Mouse (Mus musculus) cortical plate, adult 2 months (tissue): ENCODE measurements around the gene Pfas.

Experiments used
- CTCF ChIP-seq: fragments of 200-500 bp; IDR thresholded peaks from 2 replicates; pipeline ENCODE4 v1.5.1; 2011; ENCODE audit warnings: mild to moderate bottlenecking, control low read depth, low read length; ENCODE audit not compliant: insufficient read depth; ENCODE audit errors: extremely low read depth
- POLR2A ChIP-seq: fragments of 200-500 bp; IDR thresholded peaks from 2 replicates; pipeline ENCODE4 v1.6.1; 2011; ENCODE audit warnings: mild to moderate bottlenecking, low read length, control low read depth; ENCODE audit not compliant: insufficient read depth; ENCODE audit errors: extremely low read depth

GRCm38 (mm10) chr11:68956107-68956506, 52.2 kb downstream of the Pfas start:
- TF ChIP-seq POLR2A (no peak), CTCF (no peak)
